Mouse (Mus musculus) bone marrow, adult 2 months (tissue): Measurements from ENCODE around the gene AC131692.1.

Experiments used
- CTCF ChIP-seq: fragments of 200-500 bp; IDR thresholded peaks from 2 replicates; pipeline ENCODE4 v1.5.1; 2011; ENCODE audit warnings: low read length, control low read depth; ENCODE audit not compliant: control insufficient read depth, insufficient read depth
- POLR2A ChIP-seq: fragments of 200-500 bp; IDR thresholded peaks from 2 replicates; pipeline ENCODE4 v1.6.1; 2011; ENCODE audit warnings: low read depth, mild to moderate bottlenecking, control low read depth, low read length, borderline replicate concordance; ENCODE audit not compliant: control insufficient read depth

DNA sequence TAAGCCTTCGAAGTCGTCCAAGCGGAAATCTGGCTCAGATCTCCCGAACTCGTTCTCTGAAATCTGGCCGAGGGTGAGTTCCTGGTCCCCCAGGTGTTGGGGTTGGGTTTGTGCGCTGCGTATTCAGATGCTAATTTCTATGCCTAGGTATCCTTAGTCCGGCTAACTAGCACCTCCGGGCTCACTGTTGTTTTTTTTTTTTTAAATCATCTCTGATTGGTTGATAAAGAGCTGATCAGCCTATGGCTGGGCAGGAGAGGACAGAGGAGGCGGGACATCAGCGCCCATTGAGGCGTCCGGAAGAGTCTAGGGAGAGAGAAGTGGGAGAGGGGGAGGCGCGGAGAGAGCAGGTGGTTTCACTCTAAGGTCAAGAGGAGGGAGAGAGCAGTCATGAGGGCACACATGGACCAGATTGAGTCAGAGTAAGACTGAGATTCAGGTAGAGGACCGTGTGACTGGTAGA, 8.8 kb upstream of the AC131692.1 start:
- TF ChIP-seq CTCF (no peak), POLR2A (no peak)
